In the genomic region with DNA sequence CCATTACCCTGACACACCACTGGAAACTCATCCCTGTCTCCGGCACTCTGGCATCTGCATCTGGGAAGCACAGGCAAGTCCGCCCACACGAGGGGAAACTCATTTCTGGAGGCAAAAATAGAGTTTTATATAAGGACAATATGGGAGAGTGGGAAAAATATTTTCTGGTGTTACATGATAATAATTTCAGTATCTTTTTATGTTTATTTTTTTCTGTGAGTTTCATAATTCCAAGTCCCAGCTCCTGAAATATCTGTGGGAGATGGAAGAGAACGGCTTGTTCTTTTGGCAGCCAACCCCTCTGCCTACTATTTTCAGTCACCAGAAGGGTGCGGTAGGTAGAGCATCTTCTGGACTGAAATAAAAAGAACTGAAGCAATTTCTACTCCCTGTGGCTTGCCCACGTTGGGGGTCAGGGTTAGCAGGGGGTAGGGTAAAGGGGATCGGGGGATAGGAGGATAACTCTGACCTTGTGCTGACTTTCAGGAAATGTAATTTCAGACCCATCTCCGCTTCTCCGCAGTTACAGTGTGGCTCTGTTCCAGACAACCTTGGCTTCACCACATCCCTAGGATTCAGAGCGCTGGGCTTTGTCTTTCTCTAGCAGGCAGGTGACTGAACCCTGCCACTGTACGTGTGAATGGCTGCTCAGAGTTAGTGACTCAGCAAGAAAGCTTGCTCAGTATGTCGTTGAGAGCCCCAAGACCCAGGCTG, we compare ENCODE assay signal across 9 mouse cellular contexts.
DNase-seq lines count a peak whose midpoint lies in the region; ATAC-seq and TF ChIP-seq lines count a peak whose summit lies in the region.
"Had no signal": no experiment of that assay in that cellular context is flagged by ENCODE, and none has a peak within 500 bp of the region (broad histone marks: within the 10 kb centered on the region; RNA-seq: fewer than 3 reads in every experiment).

No protein-coding gene starts in this region.

- in situ Hi-C loops in ES-E14 (cut with MboI; ENCODE audit: low sequenced_read_pairs in 2 of 2, unreplicated experiment in 2 of 2): no loop called here

- H3K4me1 ChIP-seq in ES-E14 (ENCODE audit: control insufficient read depth in 2 of 2, insufficient read depth in 2 of 2, low read length in 2 of 2, poor library complexity in 1 of 2): no peaks in the 10 kb centered on the region
- H3K4me1 ChIP-seq in hindbrain, embryonic 12.5 days: peaks cover 2% of the 10 kb centered on the region; the same call in 1 of the 2 replicates

- no peaks in the 10 kb centered on the region for H3K9me3 ChIP-seq in ES-E14 (ENCODE audit: control insufficient read depth, insufficient read depth, low read depth, low read length)
- H3K9me3 ChIP-seq in hindbrain, embryonic 12.5 days (replicated peaks): no peaks in the 10 kb centered on the region
- H3K9me3 ChIP-seq: embryonic facial prominence, embryonic 10.5 days had no signal

- ATAC-seq in hindbrain, embryonic 12.5 days (ENCODE audit: low FRiP score): no peak

- no peaks in the 10 kb centered on the region for H3K27me3 ChIP-seq in hindbrain, embryonic 12.5 days

- H3K4me2 ChIP-seq in hindbrain, embryonic 12.5 days (replicated peaks): no peak overlapping the region

- no peak overlapping the region for H3K27ac ChIP-seq in ES-E14 (ENCODE audit: insufficient read depth, low read depth, low read length, poor library complexity, severe bottlenecking)
- no peak overlapping the region for H3K27ac ChIP-seq in hindbrain, embryonic 12.5 days
- H3K27ac ChIP-seq: embryonic facial prominence, embryonic 10.5 days had no signal

- 81% methylated on average over 12 of the region's 12 CpGs for WGBS in hindbrain, embryonic 12.5 days

- no peaks in the 10 kb centered on the region for H3K36me3 ChIP-seq in ES-E14 (ENCODE audit: control insufficient read depth, insufficient read depth, low read length, poor library complexity, severe bottlenecking)
- peaks cover 48% of the 10 kb centered on the region for H3K36me3 ChIP-seq in hindbrain, embryonic 12.5 days

- no peak overlapping the region for H3K4me3 ChIP-seq in ES-E14 (ENCODE audit: insufficient read depth in 1 of 2, low read depth in 1 of 2, low read length in 2 of 2, poor library complexity in 1 of 2, severe bottlenecking in 1 of 2)
- no peak overlapping the region for H3K4me3 ChIP-seq in hindbrain, embryonic 12.5 days
- H3K4me3 ChIP-seq: embryonic facial prominence, embryonic 10.5 days had no signal

- H3K9ac ChIP-seq in ES-E14 (ENCODE audit: insufficient read depth, low read depth, low read length, poor library complexity, severe bottlenecking): no peak overlapping the region
- H3K9ac ChIP-seq in hindbrain, embryonic 12.5 days: no peak overlapping the region

- intact Hi-C loops in gastrocnemius, postnatal 14 days (cut with DNase I; ENCODE audit: low total_unique reads): no loop called here

- peak; percentile 60 for DNase-seq in gastrocnemius, adult 18-20 months (ENCODE audit: low spot score)
- no peak for DNase-seq in gastrocnemius, postnatal 14 days
- no peak for DNase-seq in ES-E14 (ENCODE audit: low read depth, low spot score)
- peak; percentile 87 to 88 for DNase-seq in frontal cortex, adult 2 months (ENCODE audit: extremely low spot score in 1 of 2, low spot score in 1 of 2)
- peak; percentile 83 to 90 for DNase-seq in left cerebral cortex, adult 9 months (ENCODE audit: low spot score in 2 of 2)
- DNase-seq in B cell, adult 2 months: no peak
- DNase-seq in spleen, adult 18-20 months: no peak

TF ChIP-seq in ES-E14, 5 proteins besides CTCF, POLR2A, EP300 and RAD21:
- no peak for TF ChIP-seq ZC3H11A (IDR thresholded peaks at IDR 0.05; ENCODE audit: borderline replicate concordance, low read depth, low read length)
- no peak for TF ChIP-seq HCFC1 (IDR thresholded peaks at IDR 0.05; ENCODE audit: borderline replicate concordance, insufficient read depth, low read length)
- peak; percentile 75 for TF ChIP-seq MAFK (IDR thresholded peaks at IDR 0.05; ENCODE audit: insufficient read depth, low read depth, low read length)

Comparison
In these comparisons a context has a peak if more than half of its experiments do, and no peak if none do; other contexts are left out.
1. DNase-seq: peak in gastrocnemius, adult 18-20 months (single experiment), frontal cortex, adult 2 months (2 of 2) and left cerebral cortex, adult 9 months (2 of 2); none in gastrocnemius, postnatal 14 days (single experiment), ES-E14 (single experiment), B cell, adult 2 months (0 of 2) and spleen, adult 18-20 months (0 of 2).